Mouse (Mus musculus) lung, embryonic 15.5 days (tissue): ENCODE data around the gene Cbx1. TPM values are rescaled to one million over a fixed set of nuclear protein-coding genes. Genes with fewer than 3 reads are reported as not detected.

ENCODE experiments used
- ATAC-seq: fragments of 200-750 bp; cut with Nextera tagmentation; 2 replicates; pipeline ENCODE4 v1.8.0; 2017; ENCODE audit warnings: moderate number of reproducible peaks, borderline replicate concordance; ENCODE audit not compliant: low FRiP score, low TSS enrichment; ENCODE audit errors: extremely low read depth
- H3K27ac ChIP-seq: fragments of 300-500 bp; sonication (generic); 2 replicates; pipeline ENCODE4 v1.5.1; 2015; ENCODE audit warnings: moderate library complexity, mild to moderate bottlenecking, inconsistent platforms
- H3K27me3 ChIP-seq: fragments of 300-500 bp; sonication (generic); 2 replicates; pipeline ENCODE4 v1.6.1; 2015; ENCODE audit warnings: inconsistent platforms
- H3K36me3 ChIP-seq: fragments of 300-500 bp; sonication (generic); 2 replicates; pipeline ENCODE4 v1.6.1; 2015; ENCODE audit warnings: inconsistent platforms
- H3K4me1 ChIP-seq: fragments of 300-500 bp; sonication (generic); 2 replicates; pipeline ENCODE4 v1.6.1; 2015; ENCODE audit warnings: inconsistent platforms
- H3K4me2 ChIP-seq: fragments of 300-500 bp; sonication (generic); 2 replicates; pipeline ENCODE4 v1.6.1; 2015; ENCODE audit warnings: inconsistent platforms, mild to moderate bottlenecking, moderate library complexity
- H3K4me3 ChIP-seq: fragments of 300-500 bp; sonication (generic); 2 replicates; pipeline ENCODE4 v1.5.1; 2015; ENCODE audit warnings: mild to moderate bottlenecking, inconsistent platforms
- H3K9ac ChIP-seq: fragments of 300-500 bp; sonication (generic); 2 replicates; pipeline ENCODE4 v1.6.1; 2015; ENCODE audit warnings: inconsistent platforms
- H3K9me3 ChIP-seq: fragments of 300-500 bp; sonication (generic); 2 replicates; pipeline ENCODE4 v1.6.1; 2016; ENCODE audit warnings: inconsistent platforms
- WGBS: fragments of 180-500 bp; shearing (Covaris S2); methylation state at CpG from one replicate; pipeline ENCODE4 v1.1.7; 2015; 5-methylcytosine and 5-hydroxymethylcytosine counted together
- polyA plus RNA-seq: library from polyadenylated mRNA; unstranded; fragments of >200 nt; fragmentation: Nextera tagmentation; extraction: Ambion mirVana; gene quantifications from 2 replicates; pipeline ENCODE4 v1.2.1, GENCODE M21; 2015

Gene Cbx1
- polyA plus RNA-seq, 1 experiment from 2014 or later = 114 TPM

DNA sequence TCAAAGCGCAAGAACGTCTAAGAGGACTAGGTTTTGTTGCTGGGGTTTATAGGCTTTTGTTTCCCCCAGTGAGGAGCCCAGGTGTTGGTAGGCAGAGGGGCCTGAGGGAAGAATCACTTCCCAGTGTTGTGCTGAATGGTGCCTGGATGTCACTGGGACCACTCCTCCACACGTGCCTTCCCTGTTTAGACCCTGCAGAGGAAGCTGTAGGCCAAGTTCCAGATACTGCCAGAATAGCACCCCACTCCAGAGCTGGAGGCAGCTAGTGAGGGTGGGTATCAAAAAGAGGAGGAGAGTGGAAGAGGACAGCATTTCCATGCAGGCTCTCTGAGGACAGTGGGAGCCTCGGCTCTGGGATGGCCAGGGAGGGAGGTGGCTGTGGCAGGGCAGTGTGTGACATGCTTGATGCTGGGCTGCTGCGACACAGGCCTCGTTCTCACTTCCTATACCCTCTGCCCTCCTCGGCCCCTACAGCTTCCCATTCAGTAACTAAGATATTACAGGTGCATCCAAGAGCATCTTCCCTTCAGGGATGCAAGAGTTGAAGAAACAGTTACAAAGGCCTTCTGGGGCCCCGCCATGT, 29.3 kb downstream of the Cbx1 start:
- Histone ChIP-seq H3K36me3 (peaks cover 81% of the 10 kb centered on the region), H3K4me2 (no peak overlapping the region), H3K27ac (no peak overlapping the region), H3K27me3 (no peaks in the 10 kb centered on the region), H3K4me3 (no peak overlapping the region), H3K9me3 (no peaks in the 10 kb centered on the region), H3K4me1 (peaks cover under 1% of the 10 kb centered on the region), H3K9ac (no peak overlapping the region)
- WGBS = 82% methylated on average over 8 of the region's 8 CpGs
- no peak for ATAC-seq

DNA sequence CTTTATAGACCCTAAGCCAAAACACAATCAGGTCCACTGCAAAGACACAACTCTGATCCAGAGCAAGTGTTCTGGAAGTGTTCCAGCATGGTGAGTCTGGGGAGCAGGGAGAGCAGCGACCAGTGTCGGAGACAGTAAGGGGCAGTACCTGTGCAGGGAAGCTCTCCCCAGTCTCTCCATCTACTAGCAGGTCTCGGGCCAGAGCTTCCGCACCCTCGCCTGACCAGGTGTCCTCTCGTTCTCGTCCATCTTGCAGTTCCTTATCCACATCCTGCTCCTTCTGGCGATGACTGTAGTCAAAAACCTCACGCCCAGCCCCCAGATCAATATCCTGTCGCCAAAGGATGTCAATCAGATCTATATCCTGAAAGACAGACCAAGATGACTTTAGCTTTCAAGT, 33.0 kb downstream of the Cbx1 start:
- no peaks in the 10 kb centered on the region for H3K27me3 ChIP-seq
- no peak overlapping the region for H3K4me3 ChIP-seq
- H3K9me3 ChIP-seq = no peaks in the 10 kb centered on the region
- H3K4me1 ChIP-seq = peaks cover 36% of the 10 kb centered on the region
- whole genome bisulfite sequencing = 89% methylated on average over 10 of the region's 10 CpGs
- no peak overlapping the region for H3K4me2 ChIP-seq
- ATAC-seq = no peak
- no peak overlapping the region for H3K9ac ChIP-seq
- peaks cover 69% of the 10 kb centered on the region for H3K36me3 ChIP-seq
- no peak overlapping the region for H3K27ac ChIP-seq

GRCm38 (mm10) chr11:96822675-96823470, 33.9 kb downstream of the Cbx1 start:
- Histone ChIP-seq H3K36me3 (peaks cover 64% of the 10 kb centered on the region), H3K9ac (0 out of 2 replicates have a peak overlapping the region, but pooled peaks have one; percentile 41)

DNA sequence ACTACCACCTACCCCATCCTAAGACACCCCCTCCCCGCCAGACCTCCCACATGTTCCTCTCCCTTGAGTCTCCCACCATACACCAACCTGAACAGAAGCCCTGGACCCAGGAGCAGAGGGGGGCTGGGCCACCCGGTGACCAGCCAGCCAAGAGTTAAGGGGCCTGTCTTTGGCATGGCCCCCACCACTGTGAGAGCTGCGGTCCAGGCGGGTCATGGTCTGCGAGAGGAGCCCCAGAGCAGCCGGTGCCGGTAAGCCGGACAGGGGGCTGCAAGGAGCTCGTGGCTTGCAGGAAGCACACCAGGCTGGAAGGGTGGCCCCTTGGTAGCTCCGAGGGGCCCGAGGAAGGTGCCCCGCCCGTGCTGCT, 34.5 kb downstream of the Cbx1 start:
- H3K27ac ChIP-seq = peak overlapping the region; percentile 51; the same call in 1 of the 2 replicates
- H3K4me3 ChIP-seq = peak overlapping the region; percentile 43
- H3K4me1 ChIP-seq = peaks cover 50% of the 10 kb centered on the region
- ATAC-seq = peak; percentile 8
- peak overlapping the region; percentile 82 for H3K4me2 ChIP-seq
- H3K27me3 ChIP-seq = no peaks in the 10 kb centered on the region
- H3K9ac ChIP-seq = peak overlapping the region; percentile 41
- H3K36me3 ChIP-seq = peaks cover 59% of the 10 kb centered on the region
- H3K9me3 ChIP-seq = no peaks in the 10 kb centered on the region
- 9% methylated on average over 13 of the region's 13 CpGs for WGBS

More at GRCm38 (mm10) chr11:96822675-96823470, 33.9 kb downstream of the Cbx1 start:
- Histone ChIP-seq H3K27me3 (no peaks in the 10 kb centered on the region), H3K4me2 (peak overlapping the region; percentile 82), H3K4me3 (peak overlapping the region; percentile 43; the same call in 1 of the 2 replicates), H3K27ac (no peak overlapping the region), H3K4me1 (peaks cover 45% of the 10 kb centered on the region), H3K9me3 (no peaks in the 10 kb centered on the region)
- WGBS = 39% methylated on average over 4 of the region's 4 CpGs
- no peak for ATAC-seq

- Histone ChIP-seq H3K4me1 (peaks cover 56% of the 10 kb centered on the region), H3K27me3 (no peaks in the 10 kb centered on the region), H3K36me3 (peaks cover 52% of the 10 kb centered on the region), H3K4me2 (peak overlapping the region; percentile 82), H3K4me3 (peak overlapping the region; percentile 43), H3K9me3 (no peaks in the 10 kb centered on the region), H3K27ac (peak overlapping the region; percentile 80), H3K9ac (peak overlapping the region; percentile 41)
- WGBS = 0% methylated on average over 25 of the region's 26 CpGs
- peak; percentile 86 for ATAC-seq
Observed at GRCm38 (mm10) chr11:96823880-96824782, 35.2 kb downstream of the Cbx1 start.

- peaks cover 56% of the 10 kb centered on the region for H3K4me1 ChIP-seq
- ATAC-seq = no peak
- H3K27me3 ChIP-seq = no peaks in the 10 kb centered on the region
- H3K36me3 ChIP-seq = peaks cover 44% of the 10 kb centered on the region
- H3K4me3 ChIP-seq = peak overlapping the region; percentile 43; the same call in 1 of the 2 replicates
- peak overlapping the region; percentile 80 for H3K27ac ChIP-seq
- H3K4me2 ChIP-seq = peak overlapping the region; percentile 82
- no peak overlapping the region for H3K9ac ChIP-seq
- no peaks in the 10 kb centered on the region for H3K9me3 ChIP-seq
- WGBS = 30% methylated on average over 7 of the region's 7 CpGs
Observed at GRCm38 (mm10) chr11:96824783-96825495, 36.0 kb downstream of the Cbx1 start.

DNA sequence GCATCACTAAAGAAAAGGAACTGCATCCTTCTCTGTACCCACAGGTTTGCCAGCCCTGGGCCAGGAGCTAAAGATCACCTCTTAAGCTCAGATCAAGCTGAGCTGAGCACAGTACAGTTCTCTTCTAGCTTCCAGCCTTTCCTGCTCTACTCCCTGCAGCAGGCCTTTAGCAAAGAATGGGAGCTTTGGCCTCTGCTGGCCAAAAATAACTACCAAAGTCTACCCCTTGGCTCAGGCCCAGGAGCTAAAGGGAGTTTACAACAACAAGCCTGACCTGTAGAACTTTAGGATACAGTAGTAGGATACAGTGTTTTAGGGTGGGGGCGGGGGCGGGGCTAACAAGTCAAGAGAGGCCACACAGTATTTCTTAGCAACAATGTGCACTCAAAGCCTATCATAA, 37.6 kb downstream of the Cbx1 start:
- peak overlapping the region; percentile 27; the same call in 1 of the 2 replicates for H3K27ac ChIP-seq
- H3K27me3 ChIP-seq = no peaks in the 10 kb centered on the region
- H3K4me3 ChIP-seq = peak overlapping the region; percentile 8; the same call in 1 of the 2 replicates
- WGBS = 68% methylated on average over 2 of the region's 2 CpGs
- peaks cover 59% of the 10 kb centered on the region for H3K4me1 ChIP-seq
- no peaks in the 10 kb centered on the region for H3K9me3 ChIP-seq
- H3K9ac ChIP-seq = no peak overlapping the region
- H3K4me2 ChIP-seq = peak overlapping the region; percentile 65
- no peak for ATAC-seq
- peaks cover 28% of the 10 kb centered on the region for H3K36me3 ChIP-seq

- H3K4me3 ChIP-seq = peak overlapping the region; percentile 3; the same call in 1 of the 2 replicates
- whole genome bisulfite sequencing = 58% methylated on average over 12 of the region's 12 CpGs
- H3K4me2 ChIP-seq = peak overlapping the region; percentile 65
- no peaks in the 10 kb centered on the region for H3K27me3 ChIP-seq
- ATAC-seq = no peak
- H3K36me3 ChIP-seq = peaks cover 22% of the 10 kb centered on the region
- H3K27ac ChIP-seq = peak overlapping the region; percentile 27; the same call in 1 of the 2 replicates
- no peak overlapping the region for H3K9ac ChIP-seq
- no peaks in the 10 kb centered on the region for H3K9me3 ChIP-seq
- peaks cover 59% of the 10 kb centered on the region for H3K4me1 ChIP-seq
Observed at GRCm38 (mm10) chr11:96827062-96827581, 38.2 kb downstream of the Cbx1 start.

GRCm38 (mm10) chr11:96827917-96828316, 39.0 kb downstream of the Cbx1 start:
- Histone ChIP-seq H3K4me3 (peak overlapping the region; percentile 8; the same call in 1 of the 2 replicates), H3K4me2 (peak overlapping the region; percentile 65), H3K27ac (no peak overlapping the region), H3K27me3 (no peaks in the 10 kb centered on the region), H3K9ac (no peak overlapping the region), H3K4me1 (peaks cover 59% of the 10 kb centered on the region), H3K36me3 (peaks cover 15% of the 10 kb centered on the region), H3K9me3 (no peaks in the 10 kb centered on the region)
- ATAC-seq = no peak
- 65% methylated on average over 9 of the region's 9 CpGs for WGBS

GRCm38 (mm10) chr11:96828881-96829280, 40.0 kb downstream of the Cbx1 start:
- Histone ChIP-seq H3K4me2 (peak overlapping the region; percentile 65), H3K9me3 (no peaks in the 10 kb centered on the region), H3K4me1 (peaks cover 53% of the 10 kb centered on the region), H3K9ac (peak overlapping the region; percentile 90), H3K36me3 (peaks cover 15% of the 10 kb centered on the region), H3K4me3 (peak overlapping the region; percentile 84), H3K27me3 (no peaks in the 10 kb centered on the region), H3K27ac (peak overlapping the region; percentile 100)
- ATAC-seq = no peak
- 7% methylated on average over 10 of the region's 10 CpGs for WGBS

- WGBS = under 1% methylated on average over 32 of the region's 33 CpGs
- H3K9ac ChIP-seq = peak overlapping the region; percentile 90
- peak overlapping the region; percentile 84 for H3K4me3 ChIP-seq
- peak overlapping the region; percentile 100 for H3K27ac ChIP-seq
- peaks cover 15% of the 10 kb centered on the region for H3K36me3 ChIP-seq
- no peaks in the 10 kb centered on the region for H3K27me3 ChIP-seq
- H3K4me1 ChIP-seq = peaks cover 49% of the 10 kb centered on the region
- ATAC-seq = peak; percentile 79
- H3K4me2 ChIP-seq = peak overlapping the region; percentile 65
- no peaks in the 10 kb centered on the region for H3K9me3 ChIP-seq
Observed at GRCm38 (mm10) chr11:96829403-96829812, 40.5 kb downstream of the Cbx1 start.
